Mouse (Mus musculus) forebrain, postnatal 0 days (tissue): ENCODE measurements around the gene Crat. TPM values are rescaled to one million over a fixed set of nuclear protein-coding genes. Genes with fewer than 3 reads are reported as not detected.

Experiments
- ATAC-seq: fragments of 200-750 bp; cut with Nextera tagmentation; 2 replicates; pipeline ENCODE4 v1.8.0; 2017; ENCODE audit warnings: mild to moderate bottlenecking, moderate library complexity
- DNase-seq: peaks from one replicate; pipeline ENCODE4 v3.0.0-alpha.2; 2015
- H3K27ac ChIP-seq: fragments of 300-500 bp; sonication (generic); 2 replicates; pipeline ENCODE4 v1.5.1; 2014; ENCODE audit warnings: low read depth, mild to moderate bottlenecking, antibody characterized with exemption, low read length, moderate library complexity, mixed read lengths
- H3K27me3 ChIP-seq: fragments of 300-500 bp; sonication (generic); 2 replicates; pipeline ENCODE4 v1.6.1; 2014; ENCODE audit warnings: mild to moderate bottlenecking, low read length, mixed read lengths; ENCODE audit not compliant: insufficient read depth
- H3K36me3 ChIP-seq: fragments of 300-500 bp; sonication (generic); 2 replicates; pipeline ENCODE4 v1.6.1; 2014; ENCODE audit warnings: mild to moderate bottlenecking, moderate library complexity; ENCODE audit not compliant: insufficient read depth
- H3K4me1 ChIP-seq: fragments of 300-500 bp; sonication (generic); 2 replicates; pipeline ENCODE4 v1.6.1; 2014; ENCODE audit warnings: antibody characterized with exemption; ENCODE audit not compliant: insufficient read depth
- H3K4me2 ChIP-seq: fragments of 300-500 bp; sonication (generic); 2 replicates; pipeline ENCODE4 v1.6.1; 2014; ENCODE audit warnings: low read depth, mild to moderate bottlenecking, moderate library complexity
- H3K4me3 ChIP-seq: fragments of 300-500 bp; sonication (generic); 2 replicates; pipeline ENCODE4 v1.5.1; 2014; ENCODE audit warnings: low read depth, low read length, mixed read lengths
- H3K9ac ChIP-seq: fragments of 300-500 bp; sonication (generic); 2 replicates; pipeline ENCODE4 v1.6.1; 2014; ENCODE audit warnings: mild to moderate bottlenecking
- H3K9me3 ChIP-seq: fragments of 300-500 bp; sonication (generic); 2 replicates; pipeline ENCODE4 v1.6.1; 2016; ENCODE audit warnings: low read length
- CTCF ChIP-seq: sonication (generic); IDR thresholded peaks from 2 replicates; pipeline ENCODE4 v1.5.1; 2016; ENCODE audit warnings: antibody characterized with exemption, control low read depth, low read depth
- WGBS: fragments of 180-500 bp; shearing (Covaris S2); extraction: QIAGEN DNeasy Blood & Tissue Kit; methylation state at CpG from one replicate; pipeline ENCODE4 v1.1.7; 2014; 5-methylcytosine and 5-hydroxymethylcytosine counted together
- polyA plus RNA-seq: library from polyadenylated mRNA; unstranded; fragments of >200 nt; fragmentation: Nextera tagmentation; extraction: Ambion mirVana; gene quantifications from 2 replicates; pipeline ENCODE4 v1.2.1, GENCODE M21; 2015
- total RNA-seq: library from RNA; depleted of rRNA; stranded (reverse); fragments of >200 nt; gene quantifications from 2 replicates; pipeline ENCODE4 v1.2.3, GENCODE M21; 2014

The Crat gene
- total and polyA plus RNA-seq, 2 experiments from 2014 or later: 24.0 to 33.6 TPM

DNA sequence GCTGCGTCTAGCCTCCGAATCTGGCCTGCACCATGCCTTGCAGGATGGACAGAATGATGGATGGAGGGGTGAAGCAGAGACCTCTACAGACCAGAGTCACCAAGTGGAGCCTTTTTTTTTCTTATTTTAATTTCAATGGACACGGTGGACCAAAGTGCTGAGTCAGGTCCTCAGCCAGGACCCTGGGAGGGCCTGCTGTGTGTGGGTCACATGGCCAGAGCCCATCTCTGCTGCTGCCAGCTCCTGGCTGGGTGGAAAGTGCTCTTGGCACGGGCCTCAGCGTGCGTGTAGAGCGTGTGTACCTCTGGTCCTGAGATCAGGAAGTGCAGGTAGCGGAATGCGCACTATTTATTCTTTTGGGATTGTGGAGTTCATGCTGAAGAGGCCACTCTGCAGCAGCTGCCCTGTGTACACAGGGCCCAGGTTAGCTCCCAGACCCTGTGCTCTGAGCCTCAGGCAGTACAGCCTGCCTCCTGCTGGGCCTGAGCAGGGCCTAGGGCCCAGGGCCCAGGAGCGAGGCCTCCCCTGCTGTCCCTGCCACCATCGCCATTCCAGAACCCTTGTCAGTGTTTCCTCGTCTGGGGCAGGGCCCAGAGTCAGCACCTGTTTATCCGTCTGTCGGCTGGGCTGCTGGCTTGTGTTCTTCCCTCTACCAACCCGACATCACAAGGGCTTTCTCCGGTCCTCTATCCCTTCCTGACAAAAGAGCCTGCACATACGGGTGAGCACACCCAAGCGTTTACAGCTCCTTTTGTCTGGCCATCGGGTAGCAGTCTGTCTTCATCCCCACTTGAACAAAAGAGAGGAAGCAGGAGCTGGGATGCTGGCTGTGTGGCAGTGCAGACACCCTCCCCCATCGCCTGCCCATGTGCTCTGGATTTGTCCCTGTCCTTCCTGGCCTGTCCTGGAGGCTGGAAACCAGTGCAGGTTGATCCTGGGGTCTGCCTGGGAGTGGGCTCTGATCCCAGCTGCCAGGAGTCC lies 16.1 kb downstream of the Crat start:
- H3K4me2 ChIP-seq: no peak overlapping the region
- H3K27me3 ChIP-seq: no peaks in the 10 kb centered on the region
- DNase-seq (peak; percentile 45), ATAC-seq (peak; percentile 73)
- H3K27ac ChIP-seq: peak overlapping the region; percentile 71
- no peak for TF ChIP-seq CTCF
- H3K9ac ChIP-seq: peak overlapping the region; percentile 18; the same call in 1 of the 2 replicates
- no peaks in the 10 kb centered on the region for H3K9me3 ChIP-seq
- H3K36me3 ChIP-seq: peaks cover 80% of the 10 kb centered on the region
- WGBS: 18% methylated on average over 20 of the region's 20 CpGs
- no peak overlapping the region for H3K4me3 ChIP-seq
- no peaks in the 10 kb centered on the region for H3K4me1 ChIP-seq

DNA sequence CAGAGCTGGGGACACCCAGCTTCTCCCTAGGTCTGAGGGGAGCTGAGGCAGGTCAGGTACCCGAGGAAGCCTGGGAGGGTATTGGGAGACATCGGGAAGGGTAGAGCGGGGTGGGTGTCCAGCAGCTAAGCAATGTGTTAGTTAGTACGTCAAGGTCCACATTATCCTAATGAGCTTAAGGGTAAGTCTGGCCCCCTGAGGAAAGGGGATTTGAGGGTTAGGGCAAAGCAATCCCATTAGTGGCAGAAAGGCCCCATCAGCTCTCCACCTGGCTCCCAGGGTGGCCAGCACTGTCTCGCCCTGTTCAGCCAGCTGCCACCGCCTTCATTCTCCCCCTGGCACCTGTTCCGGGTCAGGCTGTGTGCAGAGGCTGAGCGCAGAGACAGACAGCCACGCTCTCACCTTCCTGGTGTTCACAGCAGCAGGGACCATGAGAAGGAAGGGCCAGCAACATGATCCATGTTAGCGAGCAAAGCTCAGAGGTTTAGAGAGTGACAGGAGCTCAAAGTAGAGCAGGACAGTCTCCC lies 17.6 kb downstream of the Crat start:
- H3K27me3 ChIP-seq: no peaks in the 10 kb centered on the region
- peaks cover 9% of the 10 kb centered on the region for H3K4me1 ChIP-seq
- no peak overlapping the region for H3K27ac ChIP-seq
- no peak overlapping the region for H3K4me3 ChIP-seq
- no peak overlapping the region for H3K4me2 ChIP-seq
- DNase-seq (no peak), ATAC-seq (no peak)
- H3K9ac ChIP-seq: no peak overlapping the region
- 57% methylated on average over 10 of the region's 10 CpGs for WGBS
- no peak for TF ChIP-seq CTCF
- no peaks in the 10 kb centered on the region for H3K9me3 ChIP-seq
- peaks cover 71% of the 10 kb centered on the region for H3K36me3 ChIP-seq

DNA sequence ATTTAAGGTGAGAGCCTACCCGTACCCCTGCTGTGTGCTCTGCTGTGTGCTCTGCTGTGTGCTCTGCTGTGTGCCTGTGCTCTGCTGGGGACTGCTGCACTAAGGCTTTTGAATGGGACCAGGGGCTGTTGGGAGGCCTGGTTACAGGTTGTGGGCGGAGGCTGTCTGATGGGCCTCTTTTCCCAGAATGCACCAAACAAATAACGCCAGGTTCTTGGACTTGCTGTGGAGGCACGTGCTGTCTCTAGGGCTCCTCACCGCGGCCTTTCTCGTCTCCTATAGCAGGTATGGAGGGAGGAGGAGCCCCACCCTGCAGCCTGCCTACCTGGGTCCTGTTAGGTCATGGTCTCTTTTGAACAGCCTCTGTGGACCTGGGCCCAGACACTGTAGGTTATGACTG lies 19.4 kb downstream of the Crat start:
- H3K4me2 ChIP-seq: no peak overlapping the region
- H3K27me3 ChIP-seq: no peaks in the 10 kb centered on the region
- ATAC-seq (no peak), DNase-seq (no peak)
- peaks cover 9% of the 10 kb centered on the region for H3K4me1 ChIP-seq
- H3K27ac ChIP-seq: no peak overlapping the region
- no peak overlapping the region for H3K4me3 ChIP-seq
- H3K36me3 ChIP-seq: peaks cover 53% of the 10 kb centered on the region
- 91% methylated on average over 7 of the region's 7 CpGs for WGBS
- no peak for TF ChIP-seq CTCF
- no peaks in the 10 kb centered on the region for H3K9me3 ChIP-seq
- no peak overlapping the region for H3K9ac ChIP-seq

DNA sequence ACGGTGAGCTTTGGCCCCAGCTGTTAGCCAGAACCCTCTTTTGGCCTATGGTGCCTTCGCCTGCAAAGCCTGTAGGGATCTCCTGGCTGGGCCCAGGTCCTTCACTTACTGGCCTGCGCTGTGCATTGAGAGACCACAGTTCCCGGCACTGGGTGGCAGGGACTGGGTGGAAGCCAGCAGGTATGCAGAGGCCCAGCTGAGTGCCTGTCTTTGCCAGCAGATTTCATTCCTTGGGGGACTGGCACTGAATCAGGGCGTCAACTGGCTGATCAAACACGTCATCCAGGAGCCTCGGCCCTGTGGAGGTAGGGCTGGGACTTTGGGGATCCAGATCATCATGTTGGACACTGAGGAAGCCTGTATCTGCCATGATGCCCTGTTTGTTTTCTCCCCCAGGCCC lies 19.9 kb downstream of the Crat start:
- 93% methylated on average over 7 of the region's 7 CpGs for WGBS
- Histone ChIP-seq H3K36me3 (peaks cover 49% of the 10 kb centered on the region), H3K27ac (no peak overlapping the region), H3K4me3 (no peak overlapping the region), H3K4me1 (peaks cover 9% of the 10 kb centered on the region), H3K27me3 (no peaks in the 10 kb centered on the region), H3K4me2 (no peak overlapping the region), H3K9ac (no peak overlapping the region), H3K9me3 (no peaks in the 10 kb centered on the region)
- ATAC-seq: no peak
- no peak for TF ChIP-seq CTCF
- no peak for DNase-seq

DNA sequence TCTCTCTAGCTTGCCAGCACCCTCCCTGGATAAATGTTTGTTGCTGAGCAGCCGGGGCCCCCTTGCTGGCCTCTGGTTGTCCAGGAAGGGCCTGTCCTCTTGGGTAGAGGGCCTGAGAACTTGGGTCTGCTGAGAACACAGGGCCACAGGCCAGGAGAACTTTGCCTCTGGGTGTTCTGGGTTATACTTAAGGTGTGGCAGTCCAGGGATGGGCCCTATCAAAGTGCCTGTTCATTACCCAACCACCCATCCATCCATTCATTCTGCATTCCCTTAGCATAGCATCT lies 22.3 kb downstream of the Crat start:
- DNase-seq (no peak), ATAC-seq (no peak)
- H3K4me1 ChIP-seq: peaks cover 9% of the 10 kb centered on the region
- peaks cover 34% of the 10 kb centered on the region for H3K36me3 ChIP-seq
- no peak for TF ChIP-seq CTCF
- H3K9ac ChIP-seq: peak overlapping the region; percentile 74
- 0 out of 2 replicates have a peak overlapping the region, but pooled peaks have one; percentile 93 for H3K27ac ChIP-seq
- H3K4me3 ChIP-seq: peak overlapping the region; percentile 85
- 58% methylated on average over 1 of the region's 1 CpGs for WGBS
- peak overlapping the region; percentile 98 for H3K4me2 ChIP-seq
- H3K9me3 ChIP-seq: no peaks in the 10 kb centered on the region
- no peaks in the 10 kb centered on the region for H3K27me3 ChIP-seq

DNA sequence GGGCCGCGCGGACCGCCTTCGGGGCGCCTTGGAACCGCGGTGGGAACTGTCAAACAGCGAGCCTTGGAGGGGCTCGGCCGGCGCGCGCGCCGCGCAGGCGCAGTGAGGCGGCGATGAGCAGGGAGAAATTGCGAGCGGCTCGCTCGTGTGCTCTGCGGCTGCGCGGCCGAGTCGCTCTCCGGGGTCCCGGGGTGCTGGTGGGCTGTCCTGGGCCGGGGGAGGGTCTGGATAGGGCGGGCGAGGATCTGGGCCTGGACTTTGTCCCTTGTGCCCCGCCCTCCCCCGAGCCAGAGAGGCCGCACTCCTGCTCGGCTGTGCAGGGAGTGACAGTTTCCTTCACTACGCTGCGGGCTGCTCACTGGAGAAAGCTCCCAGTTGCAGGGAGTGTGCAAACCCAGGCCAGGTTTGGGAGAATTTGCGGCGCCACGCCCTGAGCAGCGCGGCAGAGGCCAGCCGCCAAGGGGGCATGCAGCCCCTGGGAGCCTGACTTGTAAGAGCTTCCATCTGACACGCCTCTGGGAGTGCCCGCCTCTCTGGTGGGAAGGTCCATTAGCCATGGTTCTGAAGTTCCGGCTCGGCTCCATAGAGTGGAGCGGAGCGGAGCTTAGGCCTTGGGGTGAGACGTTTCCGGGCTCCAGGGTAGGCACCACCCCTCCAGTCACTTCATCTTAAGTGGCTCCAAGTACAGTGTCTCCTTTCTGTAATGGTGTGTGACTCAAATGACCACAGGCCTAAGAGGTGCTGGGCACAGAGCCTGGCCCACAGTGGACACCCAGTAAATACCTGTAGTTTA lies 22.8 kb downstream of the Crat start:
- DNase-seq: peak; percentile 95
- peak overlapping the region; percentile 74 for H3K9ac ChIP-seq
- H3K27ac ChIP-seq: peak overlapping the region; percentile 93
- H3K4me1 ChIP-seq: peaks cover 9% of the 10 kb centered on the region
- H3K27me3 ChIP-seq: no peaks in the 10 kb centered on the region
- H3K4me2 ChIP-seq: peak overlapping the region; percentile 98
- no peak for TF ChIP-seq CTCF
- 5% methylated on average over 52 of the region's 54 CpGs for WGBS
- peak overlapping the region; percentile 85 for H3K4me3 ChIP-seq
- no peaks in the 10 kb centered on the region for H3K9me3 ChIP-seq
- ATAC-seq: peak; percentile 82
- H3K36me3 ChIP-seq: peaks cover 29% of the 10 kb centered on the region
